ENCODE assay signal across 9 mouse cellular contexts in the genomic region with DNA sequence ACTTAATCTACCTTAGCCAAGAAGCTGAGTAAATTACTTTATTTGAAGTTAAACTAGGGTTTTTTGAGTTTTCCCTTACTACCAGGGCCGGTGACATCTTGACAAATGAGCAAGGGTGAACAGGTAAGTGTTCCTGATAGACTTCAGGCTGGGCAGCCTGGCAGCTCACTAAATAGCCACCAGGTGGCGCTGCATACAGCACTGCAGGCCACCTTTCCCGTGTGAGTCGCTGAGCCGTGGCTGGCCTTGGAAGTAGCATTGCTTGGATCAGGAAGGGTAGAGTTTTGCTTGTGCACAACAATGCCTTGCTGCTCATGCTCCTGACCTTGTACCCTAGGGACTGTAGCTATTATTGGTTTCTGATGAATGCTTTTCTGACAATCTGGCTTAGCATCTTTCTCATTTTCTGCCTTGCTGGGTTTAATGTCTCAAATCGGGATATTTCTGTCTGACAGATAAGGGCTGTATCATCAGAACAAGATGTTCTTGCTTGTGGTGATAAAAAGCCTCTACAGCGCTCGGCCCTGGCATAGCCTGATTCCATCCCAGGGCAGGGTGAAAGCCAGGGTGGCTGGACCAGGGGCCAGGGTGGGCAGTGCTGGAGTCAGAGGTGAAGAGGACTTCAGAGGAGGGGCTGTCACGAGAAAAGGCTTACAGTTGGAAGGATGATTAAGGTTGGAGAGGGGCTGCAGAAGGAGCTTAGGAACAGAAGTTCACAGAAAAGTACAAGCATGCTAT. TPM values are rescaled to one million over a fixed set of nuclear protein-coding genes. Genes with fewer than 3 reads are reported as not detected.
A peak's percentile ranks its signal among the peaks of the same experiment; 100 is the strongest.
DNase-seq lines count a peak whose midpoint lies in the region; ATAC-seq lines count a peak whose summit lies in the region.
"Had no signal": no experiment of that assay in that cellular context is flagged by ENCODE, and none has a peak within 500 bp of the region (broad histone marks: within the 10 kb centered on the region; RNA-seq: fewer than 3 reads in every experiment).

No protein-coding gene starts in this region.

- peak; percentile 53 to 77 for DNase-seq in heart, adult 18-20 months
- no peak for DNase-seq in heart, postnatal 25 days (ENCODE audit: low spot score)
- DNase-seq in embryo, embryonic 11.5 days (ENCODE audit: low read depth, low spot score): peak; percentile 63
- DNase-seq in gastrocnemius, postnatal 4 days (ENCODE audit: low spot score in 2 of 2): peak; percentile 52 to 63
- DNase-seq in kidney, adult 9 months: peak; percentile 73
- peak; percentile 42 to 82 for DNase-seq in spleen, postnatal 4 days (ENCODE audit: low spot score in 2 of 2)

- no peaks in the 10 kb centered on the region for H3K9me3 ChIP-seq in limb, embryonic 12.5 days

- 0 out of 2 replicates have a peak, but pooled peaks have one; percentile 52 for ATAC-seq in limb, embryonic 12.5 days (ENCODE audit: insufficient number of reproducible peaks, insufficient read depth, low FRiP score, low TSS enrichment, low read depth)
- peak; percentile 62; the same call in 1 of the 2 replicates for ATAC-seq in monocyte, adult 5-6 weeks (replicated peaks; ENCODE audit: insufficient number of reproducible peaks, low FRiP score, low TSS enrichment, poor library complexity, severe bottlenecking)

- no peaks in the 10 kb centered on the region for H3K27me3 ChIP-seq in limb, embryonic 12.5 days

- WGBS in limb, embryonic 12.5 days: 30% methylated on average over 9 of the region's 9 CpGs

- no peak overlapping the region for H3K27ac ChIP-seq in limb, embryonic 12.5 days

- H3K9ac ChIP-seq in limb, embryonic 12.5 days (replicated peaks): no peak overlapping the region

- no peak overlapping the region for H3K4me3 ChIP-seq in limb, embryonic 12.5 days (replicated peaks)

- no peaks in the 10 kb centered on the region for H3K4me1 ChIP-seq in limb, embryonic 12.5 days (replicated peaks)

- no peak overlapping the region for H3K4me2 ChIP-seq in limb, embryonic 12.5 days

- no peaks in the 10 kb centered on the region for H3K36me3 ChIP-seq in limb, embryonic 12.5 days
- H3K36me3 ChIP-seq: G1E had no signal

- intact Hi-C loops in heart, postnatal 25 days (cut with DNase I): no loop called here

RNA-seq across cellular contexts. Expression of a gene that starts 58.4 kb away (rescaled TPM):
- total RNA-seq in heart, adult 18-20 months (2021): under 1 TPM; 0.07 to 0.36 TPM
- under 1 TPM; 0.16 to 0.59 TPM for total RNA-seq in heart, postnatal 25 days (2021)
- 1 to 10 TPM; 1.5 to 1.7 TPM for total RNA-seq in gastrocnemius, postnatal 4 days (2021)
- 0.39 and 0.67 TPM in 2 replicates for polyA plus RNA-seq in limb, embryonic 12.5 days (2016; fragmentation: Nextera tagmentation; extraction: Ambion mirVana)
- total RNA-seq in monocyte, adult 5-6 weeks (2017): not detected in 3 replicates
- polyA plus RNA-seq: G1E had no signal
